Mouse (Mus musculus) right cerebral cortex, postnatal 25 days (tissue): Measurements from ENCODE around the gene Psme2.
A peak's percentile ranks its signal among the peaks of the same experiment; 100 is the strongest.

Experiments
- DNase-seq: peaks from one replicate; pipeline ENCODE4 v3.0.0; 2022

Psme2 gene

DNA sequence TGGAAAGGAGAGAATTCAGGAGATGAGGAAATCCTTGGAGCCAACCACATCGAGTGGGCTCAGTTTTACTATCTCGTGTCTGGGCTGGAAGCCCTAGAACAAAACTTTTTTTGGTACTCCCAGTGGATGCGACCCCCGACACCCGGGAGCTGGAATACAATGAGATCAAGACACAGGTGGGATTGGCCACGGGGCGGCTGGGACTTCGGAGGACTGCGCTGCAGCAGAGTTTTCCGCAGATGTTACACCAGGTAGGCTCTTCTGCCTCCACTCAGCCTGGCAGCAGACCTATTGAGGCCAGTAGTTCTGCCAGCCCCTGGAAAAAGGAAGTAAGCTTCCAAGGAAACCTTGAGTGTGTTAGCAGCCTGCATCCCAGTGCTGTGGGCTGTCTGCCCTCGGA, 27.7 kb downstream of the Psme2 start:
- DNase-seq, result no peak

GRCm38 (mm10) chr14:55561860-55562259, 29.1 kb downstream of the Psme2 start:
- no peak for DNase-seq

DNA sequence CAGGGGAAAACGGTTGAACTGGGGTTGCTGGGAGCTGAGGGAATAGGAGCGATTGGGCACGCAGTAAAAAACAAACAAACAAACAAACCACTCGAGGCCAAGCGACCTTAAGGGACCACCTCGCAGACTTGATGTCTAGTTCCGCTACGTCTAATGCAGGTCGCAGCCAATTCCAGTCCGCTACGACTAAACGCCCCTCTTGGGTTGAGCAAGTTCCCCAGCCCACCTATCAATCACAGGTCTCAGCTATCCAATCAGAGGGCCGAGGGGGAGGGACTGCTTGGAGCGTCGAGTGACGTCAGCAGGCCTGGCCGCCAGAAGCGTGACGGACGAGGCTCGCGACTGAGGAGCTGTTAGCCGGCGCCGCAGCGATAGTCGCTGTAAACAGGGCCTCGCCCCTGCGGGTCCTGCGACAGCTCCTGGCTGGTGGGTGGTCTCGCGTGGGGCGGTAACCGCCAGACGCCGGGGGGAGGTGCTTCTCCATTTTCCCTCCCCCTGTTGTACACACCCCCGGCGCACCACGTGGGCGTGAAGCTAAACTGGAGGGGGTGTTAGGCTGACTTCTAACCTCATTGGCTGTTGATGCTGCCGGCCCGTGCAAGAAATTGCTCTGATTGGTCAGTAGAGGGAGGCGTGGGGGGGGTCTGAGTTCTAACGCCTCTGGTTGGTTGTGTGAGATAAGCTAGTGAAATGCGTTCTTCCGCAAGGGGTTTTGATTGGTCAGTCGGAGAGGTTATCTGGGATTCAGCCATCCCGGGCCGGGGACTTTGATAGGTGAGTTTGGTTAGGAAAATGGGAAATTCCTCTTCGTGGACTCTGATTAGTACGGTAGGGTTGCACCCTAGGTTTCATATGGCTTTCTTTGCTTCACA, 30.5 kb downstream of the Psme2 start, which contains the start of gene A730061H03Rik:
A730061H03Rik (minus strand) TSS at position 205 of the 872 bp plus-strand sequence.
- peak; percentile 98 for DNase-seq

GRCm38 (mm10) chr14:55559799-55560201, 31.1 kb downstream of the Psme2 start, which contains the start of gene Dcaf11:
Dcaf11 (plus strand) TSS chr14:55560006.
- peak; percentile 87 for DNase-seq

DNA sequence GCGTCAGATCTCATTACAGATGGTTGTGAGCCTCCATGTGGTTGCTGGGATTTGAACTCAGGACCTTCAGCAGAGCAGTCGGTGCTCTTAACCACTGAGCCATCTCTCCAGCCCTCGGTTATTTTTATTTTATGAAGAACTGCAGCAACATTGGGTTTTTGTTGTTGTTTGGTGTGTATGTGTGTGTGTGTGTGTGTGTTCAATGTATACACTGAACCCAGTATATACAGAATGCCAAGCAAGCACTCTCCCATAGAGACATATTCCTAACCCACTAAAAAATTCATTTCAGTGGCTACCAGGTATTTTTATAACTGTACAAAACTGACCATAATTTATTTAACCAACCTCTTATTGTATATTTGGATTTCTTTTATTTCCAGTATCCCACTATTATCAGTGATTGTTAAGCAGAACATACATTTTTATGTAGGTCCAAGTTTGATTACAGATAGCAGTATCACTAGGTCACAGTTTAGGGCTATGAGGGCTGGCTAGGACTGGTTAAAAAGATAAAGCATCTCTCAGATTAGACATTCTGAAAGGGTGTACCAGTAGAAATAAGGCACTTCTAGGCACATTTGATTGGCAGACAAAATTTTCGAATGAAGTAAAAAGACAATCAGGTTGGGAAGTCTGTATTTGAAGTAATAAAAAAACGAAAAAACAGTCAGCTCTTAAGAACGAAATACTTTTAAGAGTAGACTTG, 32.0 kb downstream of the Psme2 start:
- DNase-seq, result no peak

- DNase-seq, result no peak
These were observed 33.3 kb downstream of the Psme2 start for GRCm38 (mm10) chr14:55557587-55557986.

DNA sequence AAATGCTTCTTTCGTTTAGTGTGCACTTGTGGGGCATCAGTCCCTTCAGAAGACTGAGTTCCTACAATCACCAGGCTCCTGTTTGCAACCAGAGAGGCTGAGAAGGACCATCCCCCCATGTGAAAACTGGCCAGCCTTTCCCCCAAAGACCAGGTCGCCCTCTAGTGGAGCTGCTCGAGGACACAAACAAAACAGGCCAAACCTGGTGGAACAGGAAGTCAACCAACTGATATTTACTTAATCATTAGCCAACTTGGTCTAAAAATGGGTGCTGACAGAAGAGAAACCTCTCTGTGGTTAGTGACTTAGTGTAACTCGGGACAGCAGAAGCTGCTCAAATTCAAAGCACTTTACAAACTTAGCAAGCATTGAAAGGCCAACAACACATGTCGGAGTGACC, 33.9 kb downstream of the Psme2 start:
- peak; percentile 50 for DNase-seq

DNA sequence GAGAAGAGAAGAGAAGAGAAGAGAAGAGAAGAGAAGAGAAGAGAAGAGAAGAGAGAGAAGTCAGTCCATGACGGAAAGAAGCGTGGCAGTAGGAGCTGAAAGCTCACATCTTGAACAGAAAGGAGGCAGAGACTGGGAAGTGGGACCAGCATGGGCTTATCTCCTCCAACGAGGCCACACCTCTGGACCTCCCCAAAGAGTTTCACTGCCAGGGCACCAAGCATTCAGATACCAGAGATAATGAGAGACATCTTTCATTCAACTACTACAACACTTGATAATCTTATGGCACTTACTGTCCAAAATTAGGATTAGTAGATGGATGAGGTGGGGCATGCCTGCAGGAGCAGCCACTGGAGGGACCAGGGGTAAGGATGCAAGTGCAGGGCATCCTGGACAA, 35.1 kb downstream of the Psme2 start:
- no peak for DNase-seq

DNA sequence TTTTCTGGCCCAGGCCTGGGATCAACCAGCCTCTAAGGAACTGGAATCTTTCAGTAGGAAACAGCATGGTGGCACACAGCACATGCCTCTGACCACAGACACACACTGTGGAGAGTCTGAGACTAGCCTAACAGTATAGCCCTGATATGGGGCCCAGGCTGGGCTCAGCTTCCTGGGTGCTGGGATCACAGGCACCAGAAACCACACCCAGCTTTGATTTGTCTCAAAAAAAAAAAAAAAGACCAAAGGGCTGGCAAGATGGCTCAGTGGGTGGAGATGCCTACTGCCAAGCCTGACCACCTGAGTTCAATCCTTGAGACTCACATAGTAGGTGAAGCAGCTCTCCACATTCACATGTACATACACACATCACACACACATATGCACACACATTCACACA, 36.3 kb downstream of the Psme2 start:
- no peak for DNase-seq

GRCm38 (mm10) chr14:55551794-55552193, 39.1 kb downstream of the Psme2 start:
- no peak for DNase-seq

DNA sequence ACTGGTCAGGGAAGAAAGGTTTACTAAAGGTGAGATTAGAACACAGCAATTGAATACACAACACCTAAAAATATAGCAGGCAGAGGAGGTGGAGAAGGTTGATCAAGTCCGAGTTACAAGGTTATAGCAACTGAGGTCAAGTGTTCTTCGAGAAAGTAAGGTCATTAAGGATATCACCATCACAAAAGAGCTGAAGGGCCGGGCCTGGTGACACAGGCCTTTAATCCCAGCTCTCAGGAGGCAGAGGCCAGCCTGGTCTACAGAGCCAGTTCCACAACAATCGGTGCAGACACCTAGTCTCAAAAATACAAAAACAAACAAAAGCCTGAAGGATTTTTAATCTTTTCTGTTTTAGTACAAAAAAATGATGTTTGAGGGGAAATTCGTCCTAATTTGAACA, 39.6 kb downstream of the Psme2 start:
- no peak for DNase-seq

DNA sequence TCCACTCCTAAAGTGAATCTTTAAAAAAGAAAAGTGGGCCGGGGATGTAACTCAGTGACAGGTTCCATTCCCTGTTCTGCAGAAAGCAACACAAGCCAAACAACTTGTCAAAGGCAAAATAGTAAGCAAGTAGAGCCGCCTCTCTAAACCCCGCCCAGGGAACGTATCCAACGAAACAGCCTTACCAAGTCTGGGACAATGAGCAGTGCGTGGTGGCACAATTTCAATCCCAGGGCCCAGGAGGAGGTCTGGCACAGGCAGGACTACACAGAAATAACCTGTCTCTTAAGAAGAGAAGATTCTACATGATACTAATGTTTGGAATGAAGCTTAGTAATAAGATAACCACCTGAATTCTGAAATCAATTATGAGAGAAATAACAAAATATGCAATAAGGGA, 40.7 kb downstream of the Psme2 start:
- no peak for DNase-seq

DNA sequence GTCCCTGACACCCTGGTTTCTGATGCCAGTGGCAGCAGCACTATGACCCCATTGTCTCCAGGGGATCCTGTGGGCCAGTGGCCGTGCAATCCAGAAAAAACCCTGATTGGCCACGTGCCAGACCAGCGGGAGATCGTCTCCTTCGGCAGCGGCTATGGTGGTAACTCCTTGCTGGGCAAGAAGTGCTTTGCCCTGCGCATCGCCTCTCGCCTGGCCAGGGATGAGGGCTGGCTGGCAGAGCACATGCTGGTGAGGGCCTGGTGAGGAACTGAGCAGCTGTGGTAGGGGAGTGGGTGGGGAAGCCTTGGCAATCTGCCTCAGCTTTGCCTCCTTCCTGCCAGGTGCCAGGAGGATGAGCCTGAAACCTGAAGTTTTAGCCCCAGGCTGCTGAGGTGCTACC, 46.6 kb downstream of the Psme2 start:
- DNase-seq, result no peak

DNA sequence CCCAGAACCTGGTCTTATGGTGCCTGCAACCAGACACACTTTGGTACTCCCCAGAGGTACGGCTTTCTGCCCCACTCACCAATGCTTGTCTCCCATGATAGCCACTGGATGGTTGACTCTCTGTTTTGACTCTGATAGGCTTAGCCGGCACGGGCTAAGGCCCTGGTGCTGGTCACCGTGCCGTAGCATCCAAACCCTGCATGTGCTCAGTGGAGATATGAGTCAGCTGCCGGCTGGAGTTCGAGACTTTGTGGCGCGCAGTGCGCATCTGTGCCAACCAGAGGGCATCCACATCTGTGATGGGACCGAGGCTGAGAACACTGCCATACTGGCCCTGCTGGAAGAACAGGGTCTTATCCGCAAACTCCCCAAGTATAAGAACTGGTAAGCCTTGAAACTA, 48.6 kb downstream of the Psme2 start:
- no peak for DNase-seq

DNA sequence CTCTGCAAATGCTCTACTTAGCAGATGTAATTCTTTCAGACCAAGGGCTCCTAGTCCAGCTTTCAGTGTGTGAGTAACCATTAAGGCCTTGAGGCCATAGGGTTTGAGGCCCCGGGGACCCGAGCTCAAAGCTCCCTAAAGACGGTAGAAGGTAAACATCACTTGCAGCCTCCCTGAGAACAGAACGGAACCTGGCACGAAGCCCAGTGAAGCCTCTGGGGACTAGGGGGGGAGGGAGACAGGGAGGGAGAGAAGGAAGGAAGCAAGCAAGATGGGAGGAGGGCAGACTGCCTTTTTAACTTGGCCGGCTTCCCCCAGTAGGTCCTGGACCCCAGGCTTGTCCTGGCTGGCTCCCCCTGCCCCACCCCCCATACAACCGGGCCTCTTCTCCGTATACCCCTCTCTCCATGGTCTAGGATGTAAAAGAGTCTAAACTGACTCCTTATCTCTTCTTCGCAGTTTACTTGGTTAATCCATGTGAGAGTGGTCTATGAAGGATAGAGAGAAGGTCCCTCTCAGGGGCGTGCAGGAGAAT, 50.1 kb downstream of the Psme2 start:
- DNase-seq, result peak; percentile 74

DNA sequence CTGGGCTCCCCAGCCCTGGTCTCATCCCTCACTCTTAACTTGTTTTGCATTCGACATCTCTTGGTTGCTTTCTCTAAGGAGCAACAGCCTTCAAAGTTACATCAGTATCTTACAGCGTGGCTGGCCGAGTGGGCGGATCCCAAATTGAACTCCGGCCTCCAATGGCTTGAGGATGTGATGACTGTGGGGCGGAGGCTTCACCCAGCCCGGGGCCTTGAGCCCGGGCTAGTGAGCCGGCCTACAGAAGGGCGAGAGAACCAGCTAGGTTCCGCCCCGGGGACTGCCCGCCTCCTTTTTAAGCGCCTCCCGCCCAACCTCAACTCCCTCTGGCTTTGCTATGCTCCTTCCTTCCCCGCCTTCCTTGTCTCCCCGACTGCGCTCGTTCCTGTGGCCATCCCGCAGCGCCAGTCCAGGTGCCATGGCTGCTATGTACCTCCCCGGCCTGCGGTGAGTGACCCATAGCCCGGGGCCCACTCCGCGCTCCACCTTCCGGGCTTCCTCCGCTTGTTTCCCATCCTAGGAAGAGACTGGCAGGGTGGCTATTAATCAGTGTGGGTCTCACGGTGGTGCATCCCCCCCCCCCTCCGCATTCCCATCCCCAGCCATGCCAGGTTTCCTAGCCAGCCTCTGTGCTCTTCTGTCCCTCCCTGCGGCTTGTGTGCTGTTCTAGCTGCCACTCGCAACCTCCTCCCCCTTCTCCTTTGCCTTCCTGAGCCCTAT, 50.7 kb downstream of the Psme2 start, which contains the start of gene Pck2:
Pck2 (plus strand) TSS at position 200 of the 720 bp plus-strand sequence.
- DNase-seq, result peak; percentile 76
